In the genomic region with DNA sequence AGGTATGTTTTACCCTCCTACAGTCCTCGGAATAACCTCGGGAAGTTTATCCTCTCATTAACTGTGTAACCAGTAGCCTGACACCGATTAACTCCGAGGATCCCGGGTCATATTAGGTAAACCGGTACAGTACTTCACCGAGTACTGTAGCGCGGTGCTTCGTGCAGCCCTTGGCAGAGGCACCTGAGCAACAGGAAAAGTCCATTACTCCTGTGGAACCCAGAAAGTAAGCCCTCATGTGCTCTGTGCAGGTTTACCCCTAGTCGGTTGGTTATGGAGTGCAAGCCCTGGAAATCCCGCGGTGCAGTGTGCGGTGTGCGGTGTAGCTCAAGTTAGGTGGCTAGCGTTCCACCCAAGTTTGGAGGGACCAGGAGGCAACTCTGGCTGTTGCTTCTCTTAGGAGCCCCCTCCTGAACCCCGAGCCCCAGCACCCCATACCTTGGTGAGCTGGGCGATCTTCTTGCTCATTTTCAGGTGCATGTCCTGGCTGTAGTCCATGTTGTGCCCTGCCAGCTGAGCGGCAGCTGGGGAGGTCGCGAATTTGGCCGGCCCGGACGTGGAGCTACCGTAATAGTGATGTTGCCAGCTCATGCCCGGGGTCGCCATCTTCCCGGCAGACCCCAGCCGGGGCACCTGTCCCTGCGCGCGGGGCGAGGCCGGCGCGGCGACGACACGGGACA, we compare ENCODE assay signal across 9 mouse cellular contexts. TPM values are rescaled to one million over a fixed set of nuclear protein-coding genes. Genes with fewer than 3 reads are reported as not detected.
DNase-seq lines count a peak whose midpoint lies in the region; ATAC-seq lines count a peak whose summit lies in the region.
"Had no signal": no experiment of that assay in that cellular context is flagged by ENCODE, and none has a peak within 500 bp of the region (broad histone marks: within the 10 kb centered on the region; RNA-seq: fewer than 3 reads in every experiment).

No protein-coding gene starts in this region.

- no peaks in the 10 kb centered on the region for H3K36me3 ChIP-seq in neural tube, embryonic 11.5 days (ENCODE audit: control insufficient read depth, insufficient read depth, low read length)

- no peaks in the 10 kb centered on the region for H3K4me1 ChIP-seq in neural tube, embryonic 11.5 days (ENCODE audit: control insufficient read depth, insufficient read depth, low read length)

- H3K4me2 ChIP-seq in neural tube, embryonic 11.5 days (ENCODE audit: low read depth) = peak overlapping the region; percentile 76

- DNase-seq in frontal cortex, postnatal 14 days (ENCODE audit: low spot score in 2 of 2) = no peak
- DNase-seq in urinary bladder, postnatal 25 days (ENCODE audit: low spot score) = peak; percentile 10
- no peak for DNase-seq in urinary bladder, postnatal 36 days (ENCODE audit: low spot score in 2 of 2)
- DNase-seq in heart, postnatal 4 days = peak; percentile 23
- peak; percentile 11 to 18 for DNase-seq in layer of hippocampus, postnatal 36 days
- no peak for DNase-seq in neural tube, embryonic 11.5 days (ENCODE audit: low spot score)
- DNase-seq in adipocyte (ENCODE audit: low spot score) = no peak

- H3K9ac ChIP-seq in neural tube, embryonic 11.5 days (ENCODE audit: low read length) = peak overlapping the region; percentile 69

- H3K27ac ChIP-seq in neural tube, embryonic 11.5 days (ENCODE audit: low read depth, low read length) = no peak overlapping the region

- peak overlapping the region; percentile 75 for H3K4me3 ChIP-seq in neural tube, embryonic 11.5 days (ENCODE audit: low read depth, low read length)

- no peaks in the 10 kb centered on the region for H3K27me3 ChIP-seq in neural tube, embryonic 11.5 days (ENCODE audit: control insufficient read depth, insufficient read depth, low read length)
- H3K27me3 ChIP-seq: CH12.LX had no signal

- no peaks in the 10 kb centered on the region; the same call in 1 of the 2 replicates for H3K9me3 ChIP-seq in neural tube, embryonic 11.5 days (ENCODE audit: control insufficient read depth, low read length)

- ATAC-seq in frontal cortex, adult (ENCODE audit: low TSS enrichment) = peak; percentile 35
- peak; percentile 76 for ATAC-seq in neural tube, embryonic 11.5 days (ENCODE audit: insufficient read depth, low FRiP score, low TSS enrichment)

- whole genome bisulfite sequencing in neural tube, embryonic 11.5 days = 10% methylated on average over 39 of the region's 39 CpGs

RNA-seq across cellular contexts. Expression of a gene that starts 0.5 kb away (rescaled TPM):
- total RNA-seq in heart, postnatal 4 days (2021) = 1 to 10 TPM; 5.3 to 5.4 TPM
- total RNA-seq in layer of hippocampus, postnatal 36 days (2021) = 10 to 100 TPM; 21.1 to 22.9 TPM
- 6.0 and 7.9 TPM in 2 replicates for polyA plus RNA-seq in neural tube, embryonic 11.5 days (2014; fragmentation: Nextera tagmentation; extraction: Ambion mirVana)
- total RNA-seq: CH12.LX had no signal

Comparison
In these comparisons a context has a peak if more than half of its experiments do, and no peak if none do; other contexts are left out.
1. DNase-seq: peak in urinary bladder, postnatal 25 days (single experiment), heart, postnatal 4 days (single experiment) and layer of hippocampus, postnatal 36 days (2 of 2); none in frontal cortex, postnatal 14 days (0 of 2), urinary bladder, postnatal 36 days (0 of 2), neural tube, embryonic 11.5 days (single experiment) and adipocyte (single experiment).